Mouse (Mus musculus): ENCODE results near the gene Trim14. TPM values are rescaled to one million over a fixed set of nuclear protein-coding genes. Genes with fewer than 3 reads are reported as not detected.
A peak's percentile ranks its signal among the peaks of the same experiment; 100 is the strongest.

Gene Trim14
- total and polyA plus RNA-seq, 2 experiments from 2014 or later, result 0.73 to 1.4 TPM

- H3K4me3 ChIP-seq (ENCODE audit: low read depth, low read length), result peak overlapping the region; percentile 74
- peak overlapping the region; percentile 88 for H3K4me2 ChIP-seq (ENCODE audit: low read depth)
- H3K9me3 ChIP-seq (ENCODE audit: low read length), result no peaks in the 10 kb centered on the region
- no peaks in the 10 kb centered on the region for H3K36me3 ChIP-seq (ENCODE audit: insufficient read depth)
- no peaks in the 10 kb centered on the region for H3K27me3 ChIP-seq (ENCODE audit: insufficient read depth, low read length)
- WGBS, result 34% methylated on average over 7 of the region's 7 CpGs
- H3K4me1 ChIP-seq (ENCODE audit: insufficient read depth), result peaks cover 20% of the 10 kb centered on the region
- DNase-seq (no peak), ATAC-seq (no peak)
- H3K27ac ChIP-seq (ENCODE audit: low read depth, low read length), result peak overlapping the region; percentile 98
- no peak for TF ChIP-seq CTCF (IDR thresholded peaks at IDR 0.05; ENCODE audit: low read depth)
- H3K9ac ChIP-seq, result peak overlapping the region; percentile 89
Measured at GRCm38 (mm10) chr4:46450020-46450518, 85.9 kb downstream of the Trim14 start.

DNA sequence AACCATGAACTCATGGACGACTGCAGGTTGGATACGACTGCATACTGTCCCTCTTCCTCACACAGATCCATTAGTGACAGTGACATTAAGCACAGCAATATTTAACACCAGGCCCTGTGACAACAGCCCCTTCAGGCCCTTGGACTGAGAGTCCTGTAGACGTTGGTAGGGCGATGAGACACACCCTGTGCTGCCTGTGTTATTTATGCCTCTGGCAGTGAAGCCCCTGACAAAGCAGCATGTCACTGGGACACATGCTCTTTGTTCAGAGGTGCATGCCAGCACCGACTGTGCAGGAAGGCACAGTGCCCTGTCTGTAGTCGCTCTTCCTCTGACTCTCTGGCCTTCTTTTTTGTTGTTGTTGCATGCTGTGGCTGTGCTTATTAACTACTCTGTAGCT, 87.1 kb downstream of the Trim14 start:
- peak; percentile 8 for DNase-seq
- no peak overlapping the region for H3K4me2 ChIP-seq (ENCODE audit: low read depth)
- no peak overlapping the region for H3K27ac ChIP-seq (ENCODE audit: low read depth, low read length)
- peaks cover 9% of the 10 kb centered on the region; the same call in 1 of the 2 replicates for H3K4me1 ChIP-seq (ENCODE audit: insufficient read depth)
- no peak overlapping the region for H3K9ac ChIP-seq
- no peaks in the 10 kb centered on the region for H3K9me3 ChIP-seq (ENCODE audit: low read length)
- no peak for TF ChIP-seq CTCF (IDR thresholded peaks at IDR 0.05; ENCODE audit: low read depth)
- no peak overlapping the region for H3K4me3 ChIP-seq (ENCODE audit: low read depth, low read length)
- 47% methylated on average over 6 of the region's 6 CpGs for WGBS
- no peaks in the 10 kb centered on the region for H3K27me3 ChIP-seq (ENCODE audit: insufficient read depth, low read length)
- no peaks in the 10 kb centered on the region for H3K36me3 ChIP-seq (ENCODE audit: insufficient read depth)
- ATAC-seq, result no peak

GRCm38 (mm10) chr4:46447461-46447860, 88.5 kb downstream of the Trim14 start:
- Histone ChIP-seq H3K9ac (no peak overlapping the region), H3K4me2 (ENCODE audit: low read depth) (no peak overlapping the region), H3K36me3 (ENCODE audit: insufficient read depth) (no peaks in the 10 kb centered on the region), H3K4me1 (ENCODE audit: insufficient read depth) (no peaks in the 10 kb centered on the region), H3K27ac (ENCODE audit: low read depth, low read length) (no peak overlapping the region), H3K9me3 (ENCODE audit: low read length) (no peaks in the 10 kb centered on the region), H3K27me3 (ENCODE audit: insufficient read depth, low read length) (no peaks in the 10 kb centered on the region), H3K4me3 (ENCODE audit: low read depth, low read length) (no peak overlapping the region)
- DNase-seq, result no peak
- ATAC-seq, result no peak
- 58% methylated on average over 1 of the region's 1 CpGs for WGBS
- no peak for TF ChIP-seq CTCF (IDR thresholded peaks at IDR 0.05; ENCODE audit: low read depth)

DNA sequence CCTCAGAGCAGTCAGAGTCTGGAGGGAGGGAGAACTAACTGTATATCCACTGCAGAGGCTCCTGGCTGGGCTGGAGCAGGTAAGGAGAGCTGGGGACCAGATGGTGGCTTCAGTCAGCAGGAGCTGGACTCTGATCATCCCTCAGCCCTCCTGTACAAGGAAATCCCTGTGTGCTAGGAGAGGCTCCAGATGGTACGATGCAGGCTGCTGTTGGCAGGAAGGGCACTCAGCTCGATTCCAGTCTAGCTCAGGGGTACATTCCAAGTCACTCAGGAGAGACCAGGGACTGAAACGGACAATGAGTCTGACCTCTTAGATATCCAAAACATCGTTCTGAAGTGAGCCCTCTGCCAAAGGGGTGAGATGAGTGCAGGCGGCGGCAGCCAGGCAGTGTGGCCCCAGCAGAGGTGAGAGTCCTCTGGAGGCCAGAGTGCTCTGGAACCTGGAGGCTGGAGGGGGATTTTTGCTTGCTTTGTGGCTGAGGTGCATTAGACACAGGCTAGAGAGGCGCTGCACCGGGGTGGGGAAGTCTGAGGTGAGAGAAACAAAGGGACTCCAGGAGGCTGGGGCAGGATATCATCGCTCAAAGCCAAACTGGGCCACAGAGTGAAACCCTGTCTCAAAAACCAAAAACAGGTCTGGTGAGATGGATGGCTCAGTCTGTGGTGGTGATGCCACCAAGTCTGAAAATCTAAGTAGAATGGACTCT, 90.5 kb downstream of the Trim14 start:
- 46% methylated on average over 9 of the region's 9 CpGs for WGBS
- TF ChIP-seq CTCF (IDR thresholded peaks at IDR 0.05; ENCODE audit: low read depth), result no peak
- H3K36me3 ChIP-seq (ENCODE audit: insufficient read depth), result no peaks in the 10 kb centered on the region
- H3K27ac ChIP-seq (ENCODE audit: low read depth, low read length), result no peak overlapping the region
- no peak overlapping the region for H3K4me2 ChIP-seq (ENCODE audit: low read depth)
- H3K9me3 ChIP-seq (ENCODE audit: low read length), result no peaks in the 10 kb centered on the region
- DNase-seq (no peak), ATAC-seq (no peak)
- H3K4me3 ChIP-seq (ENCODE audit: low read depth, low read length), result no peak overlapping the region
- no peak overlapping the region for H3K9ac ChIP-seq
- no peaks in the 10 kb centered on the region for H3K27me3 ChIP-seq (ENCODE audit: insufficient read depth, low read length)
- H3K4me1 ChIP-seq (ENCODE audit: insufficient read depth), result no peaks in the 10 kb centered on the region

Other genes starting within 250 kb of the Trim14 start
- gene Foxe1, start 192.5 kb downstream of the Trim14 start, total RNA-seq (2014; rRNA removed), result 0.05 TPM in 1 of 2 replicates, not detected in the other
- not detected in 2 replicates for gene Foxe1, start 192.5 kb downstream of the Trim14 start, polyA plus RNA-seq (2015; fragmentation: Nextera tagmentation; extraction: Ambion mirVana)
- gene Trmo, start 146.7 kb downstream of the Trim14 start, total RNA-seq (2014; rRNA removed), result 9.0 and 10.4 TPM in 2 replicates
- gene Trmo, start 146.7 kb downstream of the Trim14 start, polyA plus RNA-seq (2015; fragmentation: Nextera tagmentation; extraction: Ambion mirVana), result 6.5 and 6.7 TPM in 2 replicates
- not detected in 2 replicates for gene Hemgn, start 122.6 kb downstream of the Trim14 start, total RNA-seq (2014; rRNA removed)
- gene Hemgn, start 122.6 kb downstream of the Trim14 start, polyA plus RNA-seq (2015; fragmentation: Nextera tagmentation; extraction: Ambion mirVana), result not detected in 2 replicates
- 3.4 and 4.7 TPM in 2 replicates for gene Anp32b, start 85.2 kb downstream of the Trim14 start, total RNA-seq (2014; rRNA removed)
- 60.2 and 65.9 TPM in 2 replicates for gene Anp32b, start 85.2 kb downstream of the Trim14 start, polyA plus RNA-seq (2015; fragmentation: Nextera tagmentation; extraction: Ambion mirVana)
- 87.1 and 89.3 TPM in 2 replicates for gene Nans, start 46.9 kb downstream of the Trim14 start, total RNA-seq (2014; rRNA removed)
- 69.8 and 70.2 TPM in 2 replicates for gene Nans, start 46.9 kb downstream of the Trim14 start, polyA plus RNA-seq (2015; fragmentation: Nextera tagmentation; extraction: Ambion mirVana)
- 17.8 and 20.6 TPM in 2 replicates for gene Coro2a, start 66.1 kb upstream of the Trim14 start, total RNA-seq (2014; rRNA removed)
- 4.1 and 7.5 TPM in 2 replicates for gene Coro2a, start 66.1 kb upstream of the Trim14 start, polyA plus RNA-seq (2015; fragmentation: Nextera tagmentation; extraction: Ambion mirVana)
- gene Tbc1d2, start 114.1 kb upstream of the Trim14 start, total RNA-seq (2014; rRNA removed), result 0.77 and 1.5 TPM in 2 replicates
- 0.47 and 0.67 TPM in 2 replicates for gene Tbc1d2, start 114.1 kb upstream of the Trim14 start, polyA plus RNA-seq (2015; fragmentation: Nextera tagmentation; extraction: Ambion mirVana)